Mouse (Mus musculus) liver, embryonic 14.5 days (tissue): ENCODE measurements around the gene Ssbp3.

Source experiments
- CTCF ChIP-seq: IDR thresholded peaks from 2 replicates; pipeline ENCODE4 v1.5.1; 2016; ENCODE audit warnings: antibody characterized with exemption, low read depth, control low read depth
- EP300 ChIP-seq: IDR thresholded peaks from 2 replicates; pipeline ENCODE4 v1.6.1; 2016; ENCODE audit warnings: antibody characterized with exemption, low read depth

- no peak for TF ChIP-seq EP300
- TF ChIP-seq CTCF = no peak
Observed at GRCm38 (mm10) chr4:107003786-107004185, 93.3 kb downstream of the Ssbp3 start.
